Mouse (Mus musculus): ENCODE results near the gene Slc10a1. TPM values are rescaled to one million over a fixed set of nuclear protein-coding genes. Genes with fewer than 3 reads are reported as not detected.

The Slc10a1 gene
- polyA plus RNA-seq, 1 experiment from 2014 or later: 0.32 TPM

GRCm38 (mm10) chr12:80921301-80921700, 47.2 kb downstream of the Slc10a1 start:
- Histone ChIP-seq H3K9me3 (replicated peaks) (no peaks in the 10 kb centered on the region), H3K4me3 (no peak overlapping the region), H3K4me1 (peaks cover 12% of the 10 kb centered on the region), H3K27ac (replicated peaks) (no peak overlapping the region), H3K36me3 (no peaks in the 10 kb centered on the region), H3K27me3 (ENCODE audit: low read depth, poor library complexity, severe bottlenecking) (peaks cover 20% of the 10 kb centered on the region)
- WGBS: 93% methylated on average over 5 of the region's 5 CpGs
- DNase-seq (ENCODE audit: low spot score): no peak

GRCm38 (mm10) chr12:80917764-80918163, 50.7 kb downstream of the Slc10a1 start:
- no peaks in the 10 kb centered on the region for H3K36me3 ChIP-seq
- H3K9me3 ChIP-seq (replicated peaks): no peaks in the 10 kb centered on the region
- no peak for DNase-seq (ENCODE audit: low spot score)
- H3K4me1 ChIP-seq: peaks cover 4% of the 10 kb centered on the region
- no peak overlapping the region for H3K4me3 ChIP-seq
- 58% methylated on average over 7 of the region's 7 CpGs for WGBS
- H3K27ac ChIP-seq (replicated peaks): no peak overlapping the region
- peaks cover 7% of the 10 kb centered on the region; the same call in 1 of the 2 replicates for H3K27me3 ChIP-seq (ENCODE audit: low read depth, poor library complexity, severe bottlenecking)

- H3K4me1 ChIP-seq: no peaks in the 10 kb centered on the region
- no peak overlapping the region for H3K27ac ChIP-seq (replicated peaks)
- H3K27me3 ChIP-seq (ENCODE audit: low read depth, poor library complexity, severe bottlenecking): no peaks in the 10 kb centered on the region
- H3K9me3 ChIP-seq (replicated peaks): no peaks in the 10 kb centered on the region
- 88% methylated on average over 8 of the region's 8 CpGs for WGBS
- H3K4me3 ChIP-seq: no peak overlapping the region
- DNase-seq (ENCODE audit: low spot score): no peak
- no peaks in the 10 kb centered on the region for H3K36me3 ChIP-seq
These were observed 58.9 kb downstream of the Slc10a1 start for GRCm38 (mm10) chr12:80909631-80910030.

Other genes starting within 250 kb of the Slc10a1 start
- gene Ccdc177, start 208.0 kb downstream of the Slc10a1 start, polyA plus RNA-seq (2016; fragmentation: Nextera tagmentation; extraction: Ambion mirVana): 2.0 and 2.2 TPM in 2 replicates
- gene Susd6, start 178.2 kb downstream of the Slc10a1 start, polyA plus RNA-seq (2016; fragmentation: Nextera tagmentation; extraction: Ambion mirVana): 13.9 and 16.6 TPM in 2 replicates
- gene Srsf5, start 23.2 kb downstream of the Slc10a1 start, polyA plus RNA-seq (2016; fragmentation: Nextera tagmentation; extraction: Ambion mirVana): 505 and 561 TPM in 2 replicates
- gene Smoc1, start 58.1 kb upstream of the Slc10a1 start, polyA plus RNA-seq (2016; fragmentation: Nextera tagmentation; extraction: Ambion mirVana): 13.9 and 15.7 TPM in 2 replicates

All from midbrain, embryonic 10.5 days (tissue).